Mouse (Mus musculus) C2C12 (cell line): Measurements from ENCODE around the gene Olfr638. TPM values are rescaled to one million over a fixed set of nuclear protein-coding genes. Genes with fewer than 3 reads are reported as not detected.
"Not testable (repeated sequence)": the region's sequence is repeated elsewhere in the genome, so short reads cannot be mapped to it uniquely, and the experiment has no call there.

Experiments
- H3K27me3 ChIP-seq: one replicate; pipeline ENCODE4 v1.6.1; 2011; ENCODE audit not compliant: control insufficient read depth, insufficient read depth, insufficient read length
- H3K36me3 ChIP-seq: one replicate; pipeline ENCODE4 v1.6.1; 2011; ENCODE audit not compliant: control insufficient read depth, insufficient read depth
- H3K4me3 ChIP-seq: one replicate; pipeline ENCODE4 v1.5.1; 2011; ENCODE audit warnings: mild to moderate bottlenecking, control low read depth; ENCODE audit not compliant: poor library complexity, insufficient read depth, severe bottlenecking
- H3K79me2 ChIP-seq: one replicate; pipeline ENCODE4 v1.6.1; 2011; ENCODE audit not compliant: control insufficient read depth, insufficient read depth
- H3K79me3 ChIP-seq: one replicate; pipeline ENCODE4 v1.6.1; 2011; ENCODE audit warnings: low read depth, control low read depth
- H3ac ChIP-seq: one replicate; pipeline ENCODE3; 2011; ENCODE audit warnings: low read depth; ENCODE audit not compliant: control insufficient read depth, insufficient read length
- CEBPB ChIP-seq: IDR thresholded peaks from one replicate; pipeline ENCODE4 v1.6.1; 2011; ENCODE audit warnings: low read depth, mild to moderate bottlenecking, control low read depth, moderate library complexity
- CTCF ChIP-seq: IDR thresholded peaks from one replicate; pipeline ENCODE4 v1.5.1; 2011; ENCODE audit not compliant: control insufficient read depth, insufficient read depth, insufficient read length
- FOSL1 ChIP-seq: IDR thresholded peaks from one replicate; pipeline ENCODE4 v1.8.0; 2011; ENCODE audit warnings: mild to moderate bottlenecking, low read length; ENCODE audit not compliant: poor library complexity, insufficient read depth, severe bottlenecking
- MAX ChIP-seq: IDR thresholded peaks from one replicate; pipeline ENCODE4 v1.6.1; 2011; ENCODE audit warnings: mild to moderate bottlenecking, control low read depth
- MYOD1 ChIP-seq: IDR thresholded peaks from one replicate; pipeline ENCODE4 v1.6.1; 2011; ENCODE audit warnings: low read depth; ENCODE audit not compliant: control insufficient read depth, insufficient read length
- MYOG ChIP-seq: IDR thresholded peaks from one replicate; pipeline ENCODE4 v1.6.1; 2011; ENCODE audit not compliant: control insufficient read depth, insufficient read length; ENCODE audit errors: extremely low read depth
- USF1 ChIP-seq: IDR thresholded peaks from one replicate; pipeline ENCODE4 v1.6.1; 2011; ENCODE audit warnings: low read depth, mild to moderate bottlenecking, control low read depth, moderate library complexity
- long read RNA-seq, 2 experiments: library from polyadenylated mRNA; unstranded; transcript quantifications; one replicate each; pipeline ENCODE4 v2.0.0; 2019 to 2020
- polyA plus RNA-seq: library from polyadenylated mRNA; unstranded; fragments of >200 nt; fragmentation: generic; extraction: Trizol; gene quantifications from one replicate; pipeline ENCODE4 v1.2.1, GENCODE M21; 2012; ENCODE audit warnings: missing spikeins

Olfr638 gene
- polyA plus RNA-seq: not detected
- long read RNA-seq, experiment 1: 0 reads
- long read RNA-seq, experiment 2: 0 reads

GRCm38 (mm10) chr7:103998446-103998845 is at the start of gene Olfr638:
Gene Olfr638 (plus strand): TSS chr7:103998746.
- Histone ChIP-seq H3K79me2 (no peaks in the 10 kb centered on the region), H3K36me3 (no peaks in the 10 kb centered on the region), H3K79me3 (no peaks in the 10 kb centered on the region), H3K4me3 (no peak within 1 kb of the TSS), H3ac (no peak within 1 kb of the TSS), H3K27me3 (no peaks in the 10 kb centered on the region)
- TF ChIP-seq MYOG (no peak), CTCF (no peak), MYOD1 (no peak), MAX (no peak), FOSL1 (no peak), USF1 (no peak), CEBPB (no peak)

- not testable (repeated sequence) for H3K79me2 ChIP-seq, H3K4me3 ChIP-seq, H3K79me3 ChIP-seq, H3K36me3 ChIP-seq, H3ac ChIP-seq, H3K27me3 ChIP-seq
Observed at GRCm38 (mm10) chr7:103966873-103967272, 31.7 kb upstream of the Olfr638 start.

- TF ChIP-seq FOSL1: no peak
- no peak for TF ChIP-seq MAX
- TF ChIP-seq CTCF: no peak
- no peak for TF ChIP-seq MYOD1
- TF ChIP-seq USF1: no peak
- no peak for TF ChIP-seq CEBPB
- no peaks in the 10 kb centered on the region for H3K36me3 ChIP-seq
- no peaks in the 10 kb centered on the region for H3K79me2 ChIP-seq
- no peak within 1 kb of the TSS for H3K4me3 ChIP-seq
- no peaks in the 10 kb centered on the region for H3K27me3 ChIP-seq
- H3K79me3 ChIP-seq: no peaks in the 10 kb centered on the region
- H3ac ChIP-seq: no peak within 1 kb of the TSS
Observed at GRCm38 (mm10) chr7:103970852-103971251, 27.7 kb upstream of the Olfr638 start, which contains the start of gene Olfr635. Gene Olfr635 (plus strand): TSS chr7:103971152.

GRCm38 (mm10) chr7:103971782-103972181 is 26.8 kb upstream of the Olfr638 start:
- no peaks in the 10 kb centered on the region for H3K27me3 ChIP-seq

GRCm38 (mm10) chr7:103999124-103999523 is 578 bp downstream of the Olfr638 start:
- H3K27me3 ChIP-seq: no peaks in the 10 kb centered on the region
- no peaks in the 10 kb centered on the region for H3K79me2 ChIP-seq
- no peak overlapping the region for H3K4me3 ChIP-seq
- H3K36me3 ChIP-seq: no peaks in the 10 kb centered on the region
- H3K79me3 ChIP-seq: no peaks in the 10 kb centered on the region
- TF ChIP-seq CTCF (no peak), USF1 (no peak), FOSL1 (no peak), MAX (no peak), CEBPB (no peak), MYOG (no peak), MYOD1 (no peak)
- H3ac ChIP-seq: no peak overlapping the region

More at GRCm38 (mm10) chr7:103971782-103972181, 26.8 kb upstream of the Olfr638 start:
- Histone ChIP-seq H3K4me3 (no peak overlapping the region), H3ac (no peak overlapping the region), H3K79me3 (no peaks in the 10 kb centered on the region), H3K79me2 (no peaks in the 10 kb centered on the region), H3K36me3 (no peaks in the 10 kb centered on the region)
- TF ChIP-seq MYOD1 (no peak), FOSL1 (no peak), MYOG (no peak), CTCF (no peak), MAX (no peak), USF1 (no peak), CEBPB (no peak)

GRCm38 (mm10) chr7:104017203-104017602 is 18.7 kb downstream of the Olfr638 start, which contains the start of gene Olfr639:
Gene Olfr639 (minus strand): TSS chr7:104017303.
- no peak within 1 kb of the TSS for H3ac ChIP-seq
- H3K4me3 ChIP-seq: no peak within 1 kb of the TSS
- no peaks in the 10 kb centered on the region for H3K27me3 ChIP-seq
- no peaks in the 10 kb centered on the region for H3K79me2 ChIP-seq
- no peak for TF ChIP-seq MYOG
- TF ChIP-seq USF1: no peak
- TF ChIP-seq MAX: no peak
- H3K79me3 ChIP-seq: no peaks in the 10 kb centered on the region
- H3K36me3 ChIP-seq: no peaks in the 10 kb centered on the region
